ENCODE assay signal across 10 mouse cellular contexts in the genomic region with DNA sequence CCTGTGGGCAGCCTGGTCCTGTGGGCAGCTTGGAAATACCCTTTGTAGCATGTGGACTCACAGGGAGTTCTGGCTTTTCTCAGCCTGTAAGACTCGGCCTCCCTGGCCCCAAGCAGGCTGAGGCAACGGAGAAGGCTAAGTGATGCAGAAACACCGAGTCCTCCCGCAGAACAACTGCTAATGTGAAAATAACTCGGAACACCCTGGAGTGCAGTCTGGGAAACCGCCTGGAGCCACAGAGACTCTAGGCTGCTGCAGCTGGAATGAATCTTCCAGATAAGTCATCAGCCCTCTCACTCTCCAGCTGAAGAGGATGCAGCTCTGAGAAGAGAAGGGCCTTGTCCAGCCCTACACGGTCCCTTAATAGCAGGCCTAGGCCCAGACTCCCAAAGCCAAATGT.
A peak's percentile ranks its signal among the peaks of the same experiment; 100 is the strongest.
DNase-seq lines count a peak whose midpoint lies in the region; ATAC-seq lines count a peak whose summit lies in the region.
"Had no signal": no experiment of that assay in that cellular context is flagged by ENCODE, and none has a peak within 500 bp of the region (broad histone marks: within the 10 kb centered on the region; RNA-seq: fewer than 3 reads in every experiment).

No protein-coding gene starts in this region.

- no peak overlapping the region for H3K4me3 ChIP-seq in neural tube, embryonic 11.5 days (ENCODE audit: low read depth, low read length)
- H3K4me3 ChIP-seq in stomach, embryonic 16.5 days (replicated peaks; ENCODE audit: low read length) = no peak overlapping the region
- H3K4me3 ChIP-seq: liver, embryonic 15.5 days had no signal

- H3K27me3 ChIP-seq in neural tube, embryonic 11.5 days (ENCODE audit: control insufficient read depth, insufficient read depth, low read length) = no peaks in the 10 kb centered on the region
- no peaks in the 10 kb centered on the region for H3K27me3 ChIP-seq in stomach, embryonic 16.5 days (ENCODE audit: control insufficient read depth, insufficient read depth, low read length)
- H3K27me3 ChIP-seq: liver, embryonic 15.5 days had no signal

- no peak overlapping the region for H3K9ac ChIP-seq in neural tube, embryonic 11.5 days (ENCODE audit: low read length)
- H3K9ac ChIP-seq in stomach, embryonic 16.5 days (ENCODE audit: low read length) = no peak overlapping the region
- H3K9ac ChIP-seq: liver, embryonic 15.5 days had no signal

- peaks cover 4% of the 10 kb centered on the region; the same call in 1 of the 2 replicates for H3K4me1 ChIP-seq in neural tube, embryonic 11.5 days (ENCODE audit: control insufficient read depth, insufficient read depth, low read length)
- no peaks in the 10 kb centered on the region for H3K4me1 ChIP-seq in stomach, embryonic 16.5 days (ENCODE audit: control insufficient read depth, insufficient read depth, low read length)
- H3K4me1 ChIP-seq: liver, embryonic 15.5 days had no signal

- no peak overlapping the region for H3K4me2 ChIP-seq in neural tube, embryonic 11.5 days (ENCODE audit: low read depth)
- H3K4me2 ChIP-seq in stomach, embryonic 16.5 days (ENCODE audit: low read depth, low read length) = no peak overlapping the region
- H3K4me2 ChIP-seq: liver, embryonic 15.5 days had no signal

- peak; percentile 29 for DNase-seq in embryo, embryonic 10 days (ENCODE audit: low spot score)
- DNase-seq in embryo, embryonic 9.5 days (ENCODE audit: extremely low spot score) = no peak
- DNase-seq in neural tube, embryonic 11.5 days (ENCODE audit: low spot score) = peak; percentile 29
- no peak for DNase-seq in neural tube, embryonic 10.5 days (ENCODE audit: extremely low spot score, low spot score)
- DNase-seq in heart, postnatal 14 days = peak; percentile 43 to 49
- DNase-seq in thymus, postnatal 14 days = no peak
- DNase-seq: right cerebral cortex, postnatal 14 days had no signal

- intact Hi-C loops in heart, postnatal 14 days (cut with DNase I) = no loop called here

- no peaks in the 10 kb centered on the region for H3K9me3 ChIP-seq in neural tube, embryonic 11.5 days (ENCODE audit: control insufficient read depth, low read length)
- no peaks in the 10 kb centered on the region for H3K9me3 ChIP-seq in stomach, embryonic 16.5 days (replicated peaks; ENCODE audit: control insufficient read depth, low read length)
- H3K9me3 ChIP-seq: liver, embryonic 15.5 days had no signal

- no peak for ATAC-seq in neural tube, embryonic 11.5 days (ENCODE audit: insufficient read depth, low FRiP score, low TSS enrichment)
- peak; percentile 37; the same call in 1 of the 2 replicates for ATAC-seq in stomach, embryonic 16.5 days (ENCODE audit: insufficient read depth, low FRiP score)
- no peak for ATAC-seq in erythroid progenitor cell, adult 5-6 weeks (replicated peaks; ENCODE audit: low FRiP score, poor library complexity, severe bottlenecking)

- no peak overlapping the region for H3K27ac ChIP-seq in neural tube, embryonic 11.5 days (ENCODE audit: low read depth, low read length)
- peak overlapping the region; percentile 16; the same call in 1 of the 2 replicates for H3K27ac ChIP-seq in stomach, embryonic 16.5 days (ENCODE audit: low read length)
- H3K27ac ChIP-seq: liver, embryonic 15.5 days had no signal

- WGBS in neural tube, embryonic 11.5 days = 55% methylated on average over 7 of the region's 7 CpGs
- WGBS in stomach, embryonic 16.5 days = 41% methylated on average over 7 of the region's 7 CpGs

- H3K36me3 ChIP-seq in neural tube, embryonic 11.5 days (ENCODE audit: control insufficient read depth, insufficient read depth, low read length) = no peaks in the 10 kb centered on the region
- no peaks in the 10 kb centered on the region for H3K36me3 ChIP-seq in stomach, embryonic 16.5 days (ENCODE audit: control insufficient read depth, insufficient read depth, low read length)
- H3K36me3 ChIP-seq: liver, embryonic 15.5 days had no signal

Comparison
In these comparisons a context has a peak if more than half of its experiments do, and no peak if none do; other contexts are left out.
1. DNase-seq: peak in embryo, embryonic 10 days (single experiment), neural tube, embryonic 11.5 days (single experiment) and heart, postnatal 14 days (2 of 2); none in embryo, embryonic 9.5 days (single experiment), neural tube, embryonic 10.5 days (single experiment) and thymus, postnatal 14 days (single experiment).